Mouse (Mus musculus): ENCODE data around the gene Wdr83. TPM values are rescaled to one million over a fixed set of nuclear protein-coding genes. Genes with fewer than 3 reads are reported as not detected.

The Wdr83 gene
- total RNA-seq, 2 experiments from 2014 or later, result 33.3 to 34.2 TPM

- intact Hi-C loops (cut with DNase I), result loop anchor here (2.0 kb wide), 1 partner anchor 24 kb away; the partner anchor contains the start of gene Fbxw9
- peak; percentile 85 to 86 for DNase-seq
Measured at GRCm38 (mm10) chr8:85036718-85037365, 44.3 kb downstream of the Wdr83 start, which contains the start of gene Tnpo2. TSS of gene Tnpo2 (plus strand) at chr8:85036915.

- no peak for DNase-seq
- intact Hi-C loops (cut with DNase I), result loop anchor here (2.0 kb wide), 1 partner anchor 24 kb away; the partner anchor contains the start of gene Fbxw9
Measured at GRCm38 (mm10) chr8:85036381-85036717, 44.8 kb downstream of the Wdr83 start.

GRCm38 (mm10) chr8:85035728-85036310 lies 45.3 kb downstream of the Wdr83 start:
- intact Hi-C loops (cut with DNase I), result loop anchor here (2.0 kb wide), 1 partner anchor 25 kb away; the partner anchor contains the start of gene Fbxw9
- DNase-seq, result peak; percentile 21 to 26

DNA sequence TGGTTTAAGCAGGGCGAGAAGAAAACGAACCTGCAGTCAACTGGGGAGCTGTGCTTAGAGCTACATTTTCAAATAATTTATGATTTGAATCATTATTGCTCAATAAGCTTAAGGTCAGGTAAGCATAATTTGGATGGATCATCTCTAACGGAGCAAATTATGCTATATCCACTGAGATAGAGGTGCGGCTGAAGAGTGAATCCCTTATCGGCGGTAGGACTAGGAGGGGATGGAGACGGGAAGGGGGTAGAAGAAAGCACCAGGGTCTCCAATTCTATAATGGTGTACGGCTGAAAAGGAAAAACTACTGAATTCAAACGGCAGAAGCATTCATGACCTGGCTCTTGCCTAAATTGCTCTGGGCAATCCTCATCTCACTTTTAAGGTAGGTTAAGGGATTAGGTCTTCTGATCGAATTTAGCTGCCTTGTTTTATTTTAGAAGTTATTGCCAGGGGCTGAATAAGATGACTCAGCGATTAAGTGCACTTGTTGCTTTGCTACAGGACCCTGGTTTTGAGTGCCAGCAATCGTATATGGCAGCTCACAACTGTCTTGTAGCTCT lies 45.9 kb downstream of the Wdr83 start:
- intact Hi-C loops (cut with DNase I), result no loop called here
- no peak for DNase-seq

GRCm38 (mm10) chr8:85034764-85035163 lies 46.3 kb downstream of the Wdr83 start:
- DNase-seq, result peak; percentile 53 to 64
- intact Hi-C loops (cut with DNase I), result no loop called here

- no peak for DNase-seq
- intact Hi-C loops (cut with DNase I), result no loop called here
Measured at GRCm38 (mm10) chr8:85033867-85034266, 47.2 kb downstream of the Wdr83 start.

DNA sequence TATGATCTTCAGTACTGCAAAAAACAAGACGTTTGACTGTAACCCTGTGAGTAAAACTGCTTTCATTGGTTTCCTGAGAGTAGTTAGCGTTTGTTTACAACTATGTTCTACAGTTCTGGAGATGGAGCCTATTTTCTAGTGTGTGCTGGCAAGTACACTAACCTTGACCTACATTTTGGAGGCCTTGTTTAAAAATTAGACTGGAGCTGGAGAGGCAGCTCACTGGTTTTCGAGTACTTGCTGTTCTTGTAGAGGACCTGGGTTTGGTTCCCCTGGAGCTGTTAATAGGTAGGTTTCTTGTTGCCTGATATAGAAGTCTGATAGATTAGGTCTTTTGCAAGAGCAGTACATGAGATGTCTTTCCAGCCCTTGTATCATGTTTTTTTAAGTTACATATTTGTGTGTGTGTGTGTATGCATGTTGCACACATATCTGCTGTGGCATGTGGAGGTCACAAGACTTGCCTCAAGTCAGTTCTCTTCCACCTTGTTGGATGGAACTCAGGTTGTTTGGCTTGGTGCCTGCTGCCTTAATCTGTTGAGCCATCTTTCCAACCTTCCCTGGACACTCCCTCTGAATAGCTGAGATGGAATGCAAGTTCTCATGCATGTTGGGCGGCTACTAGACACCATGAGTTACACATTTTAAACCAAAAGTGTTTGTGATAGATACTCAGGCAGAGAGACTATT lies 48.3 kb downstream of the Wdr83 start:
- DNase-seq, result no peak
- intact Hi-C loops (cut with DNase I), result no loop called here

GRCm38 (mm10) chr8:85029271-85029670 lies 51.8 kb downstream of the Wdr83 start:
- no peak for DNase-seq
- intact Hi-C loops (cut with DNase I), result loop anchor here (5.0 kb wide), 1 partner anchor 52 kb away; the partner anchor contains the start of gene Junb

- intact Hi-C loops (cut with DNase I), result loop anchor here (5.0 kb wide), 1 partner anchor 51 kb away; the partner anchor contains the start of gene Junb
- no peak for DNase-seq
Measured at GRCm38 (mm10) chr8:85027922-85028321, 53.2 kb downstream of the Wdr83 start.

GRCm38 (mm10) chr8:85027516-85027855 lies 53.6 kb downstream of the Wdr83 start:
- intact Hi-C loops (cut with DNase I), result loop anchor here (5.0 kb wide), 1 partner anchor 50 kb away; the partner anchor contains the start of gene Junb
- no peak for DNase-seq

DNA sequence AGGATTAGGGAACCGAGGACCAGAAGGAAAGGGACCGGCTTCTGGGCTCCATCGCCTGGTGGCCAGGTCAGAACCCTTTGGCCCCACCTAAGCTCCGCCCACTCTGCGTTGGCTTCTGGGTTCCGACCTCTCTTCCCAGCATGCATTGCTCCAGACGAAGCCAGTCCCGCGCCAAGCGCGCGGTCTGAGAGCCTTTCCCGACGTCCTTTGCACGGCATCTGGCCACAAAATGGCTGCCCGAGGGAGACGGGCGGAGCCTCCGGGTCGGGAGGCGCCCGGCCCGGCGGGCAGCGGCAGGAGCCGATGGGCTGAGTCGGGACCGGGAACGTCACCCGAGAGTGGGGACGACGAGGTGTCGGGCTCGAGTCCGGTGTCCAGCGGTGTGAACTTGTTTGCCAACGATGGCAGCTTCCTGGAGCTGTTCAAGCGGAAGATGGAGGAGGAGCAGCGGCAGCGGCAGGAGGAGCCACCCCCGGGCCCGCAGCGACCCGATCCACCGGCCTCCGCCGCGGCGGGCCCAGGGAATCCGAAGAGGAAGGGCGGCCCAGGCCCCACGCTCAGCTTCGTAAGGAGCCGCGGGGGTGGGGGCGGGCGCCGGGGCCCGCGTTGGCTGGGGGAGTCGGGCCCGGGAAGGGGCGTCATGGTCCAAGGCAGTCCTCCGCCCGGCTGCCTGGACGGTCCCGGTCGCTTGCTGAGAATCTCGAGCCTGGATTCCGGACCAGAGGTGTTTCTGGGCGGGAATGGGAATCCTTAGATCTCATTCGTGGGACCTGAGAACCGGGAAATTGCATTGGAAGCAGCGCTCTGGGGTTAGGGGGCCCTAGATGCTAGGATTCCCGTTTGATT lies 54.2 kb downstream of the Wdr83 start, which contains the start of gene Trir:
Gene Trir, plus strand, starts transcription at position 154 of the 846 bp plus-strand sequence.
- peak; percentile 97 to 98 for DNase-seq
- intact Hi-C loops (cut with DNase I), result loop anchor here (5.0 kb wide), 1 partner anchor 50 kb away; the partner anchor contains the start of gene Junb

DNA sequence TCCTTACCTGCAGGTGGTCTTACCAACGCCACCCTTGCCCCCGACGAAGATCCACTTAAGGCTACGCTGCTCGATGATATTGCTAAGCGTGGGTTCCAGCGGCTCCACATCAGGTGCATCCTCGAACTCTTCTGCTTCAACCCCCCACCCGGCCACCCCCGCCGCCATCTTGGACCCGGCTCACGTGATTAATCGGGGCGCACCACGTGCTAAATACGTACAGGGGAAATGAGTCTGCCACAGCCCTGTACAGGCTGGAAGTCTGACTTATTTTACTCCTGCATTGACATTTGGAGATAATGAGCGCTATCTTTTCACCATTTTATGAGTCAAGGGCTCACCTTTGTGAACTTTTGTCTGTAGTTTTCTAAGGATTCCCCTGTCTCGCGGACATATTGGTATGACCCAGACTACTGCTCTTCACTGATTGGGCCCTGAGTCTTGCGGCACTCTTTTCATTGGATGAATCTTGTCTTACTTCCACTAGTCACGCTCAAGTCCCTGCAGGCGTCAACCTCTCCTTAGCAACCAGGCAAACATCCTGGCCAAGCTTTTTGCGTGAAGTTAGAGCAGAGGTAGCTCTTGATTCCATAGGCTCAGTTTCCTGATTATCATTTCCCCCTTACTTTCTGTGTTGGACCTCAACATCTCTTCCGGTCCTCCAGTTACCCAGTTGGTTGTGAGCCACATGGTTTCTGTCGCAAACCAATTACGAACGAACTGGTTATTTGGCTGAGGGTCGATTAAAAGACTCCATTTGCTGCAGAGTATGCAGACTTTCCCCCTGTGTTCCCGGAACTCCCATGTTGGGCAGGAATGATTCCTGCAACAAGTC lies 55.8 kb downstream of the Wdr83 start, which contains the start of gene Asna1:
Gene Asna1, minus strand, starts transcription at position 184 of the 835 bp plus-strand sequence.
- peak; percentile 81 to 89 for DNase-seq
- intact Hi-C loops (cut with DNase I), result loop anchor here (5.0 kb wide), 1 partner anchor 48 kb away; the partner anchor contains the start of gene Junb

Small RNA genes within 50 kb of the gene (microRNA-seq; reads per million reads assigned to microRNA genes)
- 0.67 to 0.72 reads per million in 2 experiments for gene Gm23388 (ENCODE audit: borderline number of aligned reads in 2 of 2)
- 0 to 0.67 reads per million in 2 experiments for gene Mir7070 (ENCODE audit: borderline number of aligned reads in 2 of 2)

Other genes with a start within 250 kb of the Wdr83 start
- 10 to 100 TPM; 28.5 to 29.5 TPM for gene Gadd45gip1, start 249.8 kb downstream of the Wdr83 start, total RNA-seq (2021)
- 10 to 100 TPM; 84.0 to 87.4 TPM for gene Rad23a, start 240.6 kb downstream of the Wdr83 start, total RNA-seq (2021)
- 100 to 1,000 TPM; 337 to 380 TPM for gene Calr, start 234.4 kb downstream of the Wdr83 start, total RNA-seq (2021)
- 10 to 100 TPM; 23.1 TPM for gene Farsa, start 224.3 kb downstream of the Wdr83 start, total RNA-seq (2021)
- 1 to 10 TPM; 3.8 to 4.1 TPM for gene Syce2, start 209.2 kb downstream of the Wdr83 start, total RNA-seq (2021)
- 10 to 100 TPM; 71.3 to 77.2 TPM for gene Gcdh, start 187.4 kb downstream of the Wdr83 start, total RNA-seq (2021)
- not detected for gene Klf1, start 179.4 kb downstream of the Wdr83 start, total RNA-seq (2021)
- 10 to 100 TPM in 1 of 2 experiments, 1 to 10 TPM in 1; 7.3 to 11.7 TPM for gene Dnase2a, start 172.7 kb downstream of the Wdr83 start, total RNA-seq (2021)
- gene Mast1, start 143.9 kb downstream of the Wdr83 start, total RNA-seq (2021), result under 1 TPM; 0.11 to 0.14 TPM
- not detected for gene Rtbdn, start 134.3 kb downstream of the Wdr83 start, total RNA-seq (2021)
- 1 to 10 TPM in 1 of 2 experiments, not detected in 1; 1.0 TPM for gene Gm49661, start 111.9 kb downstream of the Wdr83 start, total RNA-seq (2021)
- 100 to 1,000 TPM; 633 to 676 TPM for gene Prdx2, start 111.7 kb downstream of the Wdr83 start, total RNA-seq (2021)
- gene Rnaseh2a, start 111.5 kb downstream of the Wdr83 start, total RNA-seq (2021), result 10 to 100 TPM; 48.6 to 56.7 TPM
- gene Junb, start 102.6 kb downstream of the Wdr83 start, total RNA-seq (2021), result 10 to 100 TPM; 14.9 to 26.9 TPM
- gene Hook2, start 90.7 kb downstream of the Wdr83 start, total RNA-seq (2021), result 1 to 10 TPM; 2.7 to 2.9 TPM
- not detected for gene Best2, start 66.8 kb downstream of the Wdr83 start, total RNA-seq (2021)
- gene Asna1, start 56.0 kb downstream of the Wdr83 start, total RNA-seq (2021), result 10 to 100 TPM; 66.2 to 69.8 TPM
- gene Trir, start 54.5 kb downstream of the Wdr83 start, total RNA-seq (2021), result 10 to 100 TPM; 80.7 to 84.2 TPM
- gene Tnpo2, start 44.4 kb downstream of the Wdr83 start, total RNA-seq (2021), result 10 to 100 TPM; 28.1 to 35.1 TPM
- 1 to 10 TPM; 3.4 to 4.3 TPM for gene Fbxw9, start 21.3 kb downstream of the Wdr83 start, total RNA-seq (2021)
- gene Gm5741, start 13.3 kb downstream of the Wdr83 start, total RNA-seq (2021), result not detected
- gene Dhps, start 9.5 kb downstream of the Wdr83 start, total RNA-seq (2021), result 10 to 100 TPM; 27.0 to 27.4 TPM
- 10 to 100 TPM; 37.4 to 42.2 TPM for gene Wdr83os, start 566 bp downstream of the Wdr83 start, total RNA-seq (2021)
- gene Man2b1, start 2.0 kb upstream of the Wdr83 start, total RNA-seq (2021), result 10 to 100 TPM; 31.0 to 31.3 TPM
- 1 to 10 TPM; 2.0 to 2.4 TPM for gene Zfp791, start 41.8 kb upstream of the Wdr83 start, total RNA-seq (2021)
- not detected for gene Cks1brt, start 70.6 kb upstream of the Wdr83 start, total RNA-seq (2021)
- gene Olfr371, start 144.7 kb upstream of the Wdr83 start, total RNA-seq (2021), result not detected
- 1 to 10 TPM; 5.8 to 8.2 TPM for gene Orc6, start 218.3 kb upstream of the Wdr83 start, total RNA-seq (2021)
- 10 to 100 TPM; 70.7 to 71.1 TPM for gene Vps35, start 218.5 kb upstream of the Wdr83 start, total RNA-seq (2021)